Mouse (Mus musculus) liver, adult 2 months (tissue): Measurements from ENCODE around the gene Abcg3.

Source experiments
- CTCF ChIP-seq: fragments of 200-500 bp; IDR thresholded peaks from 2 replicates; pipeline ENCODE4 v1.5.1; 2011; ENCODE audit warnings: low read depth, low read length, control low read depth
- POLR2A ChIP-seq: fragments of 200-500 bp; IDR thresholded peaks from 2 replicates; pipeline ENCODE4 v1.6.1; 2011; ENCODE audit warnings: low read length, control low read depth; ENCODE audit not compliant: insufficient read depth; ENCODE audit errors: extremely low read depth

GRCm38 (mm10) chr5:104979040-104979513, 3.4 kb downstream of the Abcg3 start:
- TF ChIP-seq CTCF, result no peak
- no peak for TF ChIP-seq POLR2A
